Mouse (Mus musculus) CH12.LX (cell line): ENCODE data around the gene Fam71f1. TPM values are rescaled to one million over a fixed set of nuclear protein-coding genes. Genes with fewer than 3 reads are reported as not detected.

Experiments used
- DNase-seq: peaks from one replicate; pipeline ENCODE4 v3.0.0-alpha.2; 2013; ENCODE audit errors: extremely low read depth
- H3K27ac ChIP-seq: 2 replicates; pipeline ENCODE4 v1.5.1; 2012; ENCODE audit warnings: low read depth, mild to moderate bottlenecking, control low read depth, moderate library complexity; ENCODE audit not compliant: insufficient read depth
- H3K27me3 ChIP-seq: replicated peaks from 2 replicates; pipeline ENCODE3; 2012; ENCODE audit warnings: inconsistent platforms
- H3K36me3 ChIP-seq, 2 experiments: replicated peaks in 1 of 2; 2 replicates each; pipeline versions ENCODE3 to v1.6.1; 2012; ENCODE audit warnings: inconsistent platforms in 1 of 2, low read length in 1 of 2, mild to moderate bottlenecking in 1 of 2, mixed read lengths in 1 of 2, moderate library complexity in 1 of 2; ENCODE audit not compliant: control insufficient read depth in 1 of 2, insufficient read depth in 1 of 2
- H3K4me1 ChIP-seq, 2 experiments: 2 replicates each; pipeline ENCODE4 v1.6.1; 2012; ENCODE audit warnings: inconsistent platforms in 1 of 2, moderate library complexity in 1 of 2; ENCODE audit not compliant: insufficient read depth in 2 of 2, control insufficient read depth in 1 of 2
- H3K4me2 ChIP-seq: 2 replicates; pipeline ENCODE4 v1.6.1; 2012; ENCODE audit warnings: low read depth, mild to moderate bottlenecking, control low read depth; ENCODE audit not compliant: poor library complexity, insufficient read depth, severe bottlenecking
- H3K4me3 ChIP-seq, 3 experiments: fragments of 150-350 bp in 1 of 3; sonication (generic) in 1 of 3; replicated peaks in 1 of 3; 2 replicates each; pipeline versions ENCODE3 to v1.5.1; 2011 to 2012; ENCODE audit warnings: low read depth in 2 of 3, low read length in 2 of 3, mild to moderate bottlenecking in 2 of 3, moderate library complexity in 2 of 3, control low read depth in 1 of 3, improper control_type of control experiment in 1 of 3, inconsistent platforms in 1 of 3, mixed read lengths in 1 of 3; ENCODE audit not compliant: poor library complexity in 1 of 3
- H3K79me2 ChIP-seq: replicated peaks from 2 replicates; pipeline ENCODE4 v1.6.1; 2012; ENCODE audit warnings: mild to moderate bottlenecking, moderate library complexity; ENCODE audit not compliant: control insufficient read depth, poor library complexity, insufficient read depth, severe bottlenecking; ENCODE audit errors: extremely low read depth
- H3K9ac ChIP-seq: 2 replicates; pipeline ENCODE4 v1.6.1; 2012; ENCODE audit warnings: low read depth, mild to moderate bottlenecking, control low read depth, moderate library complexity; ENCODE audit not compliant: insufficient read depth
- H3K9me3 ChIP-seq: replicated peaks from 2 replicates; pipeline ENCODE3; 2012; ENCODE audit warnings: low read length, inconsistent platforms, mixed read lengths
- CHD2 ChIP-seq: IDR thresholded peaks from 2 replicates; pipeline ENCODE4 v1.6.1; 2011; ENCODE audit warnings: low read length, improper control_type of control experiment
- CTCF ChIP-seq, 2 experiments: IDR thresholded peaks in 1 of 2; conservative IDR thresholded peaks in 1 of 2; 2 replicates each; pipeline ENCODE4 v1.5.1; 2011 to 2012; ENCODE audit warnings: low read depth in 2 of 2, low read length in 2 of 2, improper control_type of control experiment in 1 of 2, inconsistent platforms in 1 of 2, mild to moderate bottlenecking in 1 of 2, moderate library complexity in 1 of 2
- ELF1 ChIP-seq: IDR thresholded peaks from 2 replicates; pipeline ENCODE4 v1.6.1; 2014; ENCODE audit warnings: low read depth, mild to moderate bottlenecking, inconsistent platforms, low read length, improper control_type of control experiment
- ETS1 ChIP-seq: conservative IDR thresholded peaks from 2 replicates; pipeline ENCODE4 v1.6.1; 2012; ENCODE audit warnings: low read depth, mild to moderate bottlenecking, inconsistent platforms, low read length, improper control_type of control experiment, moderate library complexity
- IRF4 ChIP-seq: IDR thresholded peaks from 2 replicates; pipeline ENCODE4 v1.6.1; 2014; ENCODE audit warnings: low read depth, mild to moderate bottlenecking, inconsistent platforms, low read length, improper control_type of control experiment
- KAT2A ChIP-seq: IDR thresholded peaks from 2 replicates; pipeline ENCODE4 v1.6.1; 2012; ENCODE audit warnings: low read length, improper control_type of control experiment, inconsistent platforms; ENCODE audit not compliant: insufficient replicate concordance
- MAFK ChIP-seq: IDR thresholded peaks from 2 replicates; pipeline ENCODE4 v1.6.1; 2011; ENCODE audit warnings: low read length, improper control_type of control experiment; ENCODE audit not compliant: insufficient replicate concordance
- MAZ ChIP-seq: IDR thresholded peaks from 2 replicates; pipeline ENCODE4 v1.6.1; 2012; ENCODE audit warnings: low read depth, mild to moderate bottlenecking, inconsistent platforms, low read length, improper control_type of control experiment, moderate library complexity
- MEF2A ChIP-seq: IDR thresholded peaks from 2 replicates; pipeline ENCODE4 v1.6.1; 2014; ENCODE audit warnings: low read depth, mild to moderate bottlenecking, inconsistent platforms, low read length, improper control_type of control experiment, borderline replicate concordance
- MXI1 ChIP-seq: IDR thresholded peaks from 2 replicates; pipeline ENCODE4 v1.6.1; 2011; ENCODE audit warnings: mild to moderate bottlenecking, low read depth, low read length, improper control_type of control experiment
- PAX5 ChIP-seq: IDR thresholded peaks from 2 replicates; pipeline ENCODE4 v1.6.1; 2012; ENCODE audit warnings: low read length, inconsistent platforms, mixed read lengths
- POLR2A ChIP-seq: IDR thresholded peaks from 2 replicates; pipeline ENCODE4 v1.6.1; 2011; ENCODE audit warnings: low read depth, mild to moderate bottlenecking, improper control_type of control experiment, low read length
- POLR2AphosphoS2 ChIP-seq: IDR thresholded peaks from 2 replicates; pipeline ENCODE4 v1.6.1; 2011; ENCODE audit warnings: low read depth, low read length, improper control_type of control experiment
- RAD21 ChIP-seq: IDR thresholded peaks from 2 replicates; pipeline ENCODE4 v1.6.1; 2011; ENCODE audit warnings: low read depth, mild to moderate bottlenecking, low read length, improper control_type of control experiment, moderate library complexity
- RCOR1 ChIP-seq: conservative IDR thresholded peaks from 2 replicates; pipeline ENCODE4 v1.6.1; 2012; ENCODE audit warnings: low read depth, mild to moderate bottlenecking, inconsistent platforms, low read length, improper control_type of control experiment
- SIN3A ChIP-seq: IDR thresholded peaks from 2 replicates; pipeline ENCODE4 v1.6.1; 2012; ENCODE audit warnings: low read length, improper control_type of control experiment, inconsistent platforms
- SMC3 ChIP-seq: IDR thresholded peaks from 2 replicates; pipeline ENCODE4 v1.6.1; 2011; ENCODE audit warnings: low read depth, low read length, improper control_type of control experiment
- TBP ChIP-seq: conservative IDR thresholded peaks from 2 replicates; pipeline ENCODE4 v1.6.1; 2011; ENCODE audit warnings: low read depth, low read length, improper control_type of control experiment
- TCF12 ChIP-seq: IDR thresholded peaks from 2 replicates; pipeline ENCODE4 v1.6.1; 2014; ENCODE audit warnings: low read depth, mild to moderate bottlenecking, inconsistent platforms, low read length, improper control_type of control experiment
- ZC3H11A ChIP-seq: IDR thresholded peaks from 2 replicates; pipeline ENCODE4 v1.6.1; 2012; ENCODE audit warnings: low read depth, mild to moderate bottlenecking, inconsistent platforms, low read length, improper control_type of control experiment
- ZNF384 ChIP-seq: IDR thresholded peaks from 2 replicates; pipeline ENCODE4 v1.6.1; 2012; ENCODE audit warnings: low read depth, low read length, improper control_type of control experiment, inconsistent platforms
- dilution Hi-C: fragments of 300-500 bp; cut with MboI; formaldehyde crosslinking; loops from 2 replicates; pipeline ENCODE4 v1.14.3; 2020; ENCODE audit warnings: low sequenced_read_pairs; ENCODE audit not compliant: extremely low pct_unique_long_range_greater_than_20kb, extremely low pct_ligation_motif_present
- in situ Hi-C: fragments of 300-500 bp; cut with MboI; formaldehyde crosslinking; loops from 3 replicates; pipeline ENCODE4 v1.14.3; 2019; ENCODE audit warnings: low sequenced_read_pairs, low pct_ligation_motif_present, low pct_unique_long_range_greater_than_20kb, mixed read lengths
- polyA plus RNA-seq: library from polyadenylated mRNA; unstranded; fragments of >175 nt; gene quantifications from 2 replicates; pipeline ENCODE4 v1.2.1, GENCODE M21; 2012; ENCODE audit warnings: low read depth; ENCODE audit not compliant: insufficient read length
- total RNA-seq, 2 experiments: library from RNA; depleted of rRNA; stranded (reverse); fragments of 300-350 nt in 1 of 2; fragments of >200 nt in 1 of 2; gene quantifications; 2 replicates each; pipeline ENCODE4 v1.2.3; 2012 to 2014

Fam71f1 gene
- total and polyA plus RNA-seq, 3 experiments = not detected

DNA sequence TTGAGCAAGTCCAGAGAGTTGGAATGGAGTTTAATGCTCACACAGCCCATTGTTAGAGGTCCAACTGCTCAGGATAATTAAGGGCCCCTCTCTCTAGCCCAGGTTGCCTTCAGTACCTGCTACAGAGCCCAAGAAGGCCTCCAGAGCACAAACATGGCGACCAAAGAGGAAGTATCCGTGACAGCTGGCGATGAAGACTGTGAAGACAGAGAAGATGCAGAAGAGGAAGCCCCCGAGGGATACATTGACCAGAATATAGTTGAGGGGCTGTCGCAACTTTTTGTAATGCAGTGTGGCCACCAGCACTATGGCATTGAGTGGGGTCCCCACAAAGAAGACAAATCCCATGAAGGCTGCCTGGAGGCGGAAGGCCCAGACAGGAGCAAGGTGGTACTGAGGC is 61.0 kb downstream of the Fam71f1 start:
- Histone ChIP-seq H3K9me3 (no peaks in the 10 kb centered on the region), H3K79me2 (no peaks in the 10 kb centered on the region), H3K4me1 (peaks cover 2 to 22% of the 10 kb centered on the region in 2 experiments; a peak in 2 of 4 replicates), H3K27me3 (no peaks in the 10 kb centered on the region), H3K27ac (no peak overlapping the region), H3K4me2 (no peak overlapping the region), H3K36me3 (peaks cover 15 to 48% of the 10 kb centered on the region in 2 experiments), H3K9ac (no peak overlapping the region), H3K4me3 (no peak overlapping the region)
- dilution Hi-C loops (no loop called here), in situ Hi-C loops (loop anchor here (25.0 kb wide), 1 partner anchor 257 kb away; no protein-coding TSS in a partner anchor)
- DNase-seq = no peak
- TF ChIP-seq POLR2A = no peak
- TF ChIP-seq IRF4 = no peak
- TF ChIP-seq TBP = no peak
- TF ChIP-seq SMC3 = no peak
- TF ChIP-seq MEF2A = no peak
- TF ChIP-seq PAX5 = no peak
- no peak for TF ChIP-seq ETS1
- no peak for TF ChIP-seq POLR2AphosphoS2
- no peak for TF ChIP-seq MAFK
- no peak for TF ChIP-seq ELF1
- no peak for TF ChIP-seq ZC3H11A
- TF ChIP-seq SIN3A = no peak
- no peak for TF ChIP-seq TCF12
- TF ChIP-seq RAD21 = no peak

GRCm38 (mm10) chr6:29382442-29382841 is 63.5 kb downstream of the Fam71f1 start:
- no peak for DNase-seq
- Histone ChIP-seq H3K4me1 (peaks cover 2 to 20% of the 10 kb centered on the region in 2 experiments; a peak in 2 of 4 replicates), H3K79me2 (no peaks in the 10 kb centered on the region), H3K36me3 (peaks cover 0 to 24% of the 10 kb centered on the region in 2 experiments), H3K4me3 (no peak overlapping the region), H3K9me3 (no peaks in the 10 kb centered on the region), H3K27ac (no peak overlapping the region), H3K27me3 (no peaks in the 10 kb centered on the region), H3K9ac (no peak overlapping the region)
- in situ Hi-C loops (loop anchor here (25.0 kb wide), 1 partner anchor 255 kb away; no protein-coding TSS in a partner anchor), dilution Hi-C loops (no loop called here)
- TF ChIP-seq SMC3 (no peak), MXI1 (no peak), SIN3A (no peak), ELF1 (no peak), MEF2A (no peak), KAT2A (no peak), ZC3H11A (no peak), ZNF384 (no peak), CHD2 (no peak), CTCF (conservative IDR thresholded peaks at IDR 0.05 in 1 of 2, IDR thresholded peaks at IDR 0.05 in 1 of 2; ENCODE audit: low read depth in 2 of 2, low read length in 2 of 2) (no peak), MAZ (no peak), RCOR1 (no peak)
- TF ChIP-seq, all 38 proteins: peak for 0
- no peak overlapping the region for H3K4me2 ChIP-seq

Other genes with a start within 250 kb of the Fam71f1 start
- 37.6 and 46.7 TPM in 2 replicates for gene Rbm28, start 154.1 kb upstream of the Fam71f1 start, total RNA-seq (2012; rRNA removed)
- 56.2 and 63.9 TPM in 2 replicates for gene Rbm28, start 154.1 kb upstream of the Fam71f1 start, total RNA-seq (2014; rRNA removed)
- gene Rbm28, start 154.1 kb upstream of the Fam71f1 start, polyA plus RNA-seq = 103 and 109 TPM in 2 replicates
- not detected in 2 replicates for gene Prrt4, start 139.6 kb upstream of the Fam71f1 start, total RNA-seq (2012; rRNA removed)
- not detected in 2 replicates for gene Prrt4, start 139.6 kb upstream of the Fam71f1 start, total RNA-seq (2014; rRNA removed)
- gene Prrt4, start 139.6 kb upstream of the Fam71f1 start, polyA plus RNA-seq = not detected in 2 replicates
- 14.9 and 17.3 TPM in 2 replicates for gene Impdh1, start 102.8 kb upstream of the Fam71f1 start, total RNA-seq (2012; rRNA removed)
- 2.5 and 3.1 TPM in 2 replicates for gene Impdh1, start 102.8 kb upstream of the Fam71f1 start, total RNA-seq (2014; rRNA removed)
- gene Impdh1, start 102.8 kb upstream of the Fam71f1 start, polyA plus RNA-seq = 19.6 and 21.6 TPM in 2 replicates
- 14.6 and 23.7 TPM in 2 replicates for gene Hilpda, start 46.7 kb upstream of the Fam71f1 start, total RNA-seq (2012; rRNA removed)
- gene Hilpda, start 46.7 kb upstream of the Fam71f1 start, total RNA-seq (2014; rRNA removed) = 40.0 and 52.3 TPM in 2 replicates
- gene Hilpda, start 46.7 kb upstream of the Fam71f1 start, polyA plus RNA-seq = 10.5 and 11.1 TPM in 2 replicates
- gene Fam71f2, start 39.5 kb upstream of the Fam71f1 start, total RNA-seq (2012; rRNA removed) = 0.29 and 0.30 TPM in 2 replicates
- 0.34 TPM in 1 of 2 replicates, not detected in the other for gene Fam71f2, start 39.5 kb upstream of the Fam71f1 start, total RNA-seq (2014; rRNA removed)
- 0.23 TPM in 1 of 2 replicates, not detected in the other for gene Fam71f2, start 39.5 kb upstream of the Fam71f1 start, polyA plus RNA-seq
- 107 and 125 TPM in 2 replicates for gene Calu, start 28.9 kb downstream of the Fam71f1 start, total RNA-seq (2012; rRNA removed)
- 161 and 166 TPM in 2 replicates for gene Calu, start 28.9 kb downstream of the Fam71f1 start, total RNA-seq (2014; rRNA removed)
- 112 and 128 TPM in 2 replicates for gene Calu, start 28.9 kb downstream of the Fam71f1 start, polyA plus RNA-seq
- gene Opn1sw, start 69.3 kb downstream of the Fam71f1 start, total RNA-seq (2012; rRNA removed) = 0.13 TPM in 1 of 2 replicates, not detected in the other
- not detected in 2 replicates for gene Opn1sw, start 69.3 kb downstream of the Fam71f1 start, total RNA-seq (2014; rRNA removed)
- not detected in 2 replicates for gene Opn1sw, start 69.3 kb downstream of the Fam71f1 start, polyA plus RNA-seq
- 1.2 and 4.3 TPM in 2 replicates for gene Ccdc136, start 77.2 kb downstream of the Fam71f1 start, total RNA-seq (2012; rRNA removed)
- 0.28 and 0.64 TPM in 2 replicates for gene Ccdc136, start 77.2 kb downstream of the Fam71f1 start, total RNA-seq (2014; rRNA removed)
- gene Ccdc136, start 77.2 kb downstream of the Fam71f1 start, polyA plus RNA-seq = 2.4 and 2.9 TPM in 2 replicates
- gene Flnc, start 114.1 kb downstream of the Fam71f1 start, total RNA-seq (2012; rRNA removed) = 0.71 and 0.76 TPM in 2 replicates
- 0.22 and 0.24 TPM in 2 replicates for gene Flnc, start 114.1 kb downstream of the Fam71f1 start, total RNA-seq (2014; rRNA removed)
- 0.56 and 0.60 TPM in 2 replicates for gene Flnc, start 114.1 kb downstream of the Fam71f1 start, polyA plus RNA-seq
- gene Atp6v1f, start 148.6 kb downstream of the Fam71f1 start, total RNA-seq (2012; rRNA removed) = 308 and 328 TPM in 2 replicates
- gene Atp6v1f, start 148.6 kb downstream of the Fam71f1 start, total RNA-seq (2014; rRNA removed) = 367 and 373 TPM in 2 replicates
- 230 and 251 TPM in 2 replicates for gene Atp6v1f, start 148.6 kb downstream of the Fam71f1 start, polyA plus RNA-seq
- gene Atp6v1fnb, start 152.3 kb downstream of the Fam71f1 start, total RNA-seq (2012; rRNA removed) = 0.21 TPM in 1 of 2 replicates, not detected in the other
- not detected in 2 replicates for gene Atp6v1fnb, start 152.3 kb downstream of the Fam71f1 start, total RNA-seq (2014; rRNA removed)
- gene Atp6v1fnb, start 152.3 kb downstream of the Fam71f1 start, polyA plus RNA-seq = not detected in 2 replicates
- gene Kcp, start 188.8 kb downstream of the Fam71f1 start, total RNA-seq (2012; rRNA removed) = 0.59 and 0.64 TPM in 2 replicates
- not detected in 2 replicates for gene Kcp, start 188.8 kb downstream of the Fam71f1 start, total RNA-seq (2014; rRNA removed)
- 0.49 and 0.51 TPM in 2 replicates for gene Kcp, start 188.8 kb downstream of the Fam71f1 start, polyA plus RNA-seq
- 134 and 152 TPM in 2 replicates for gene Irf5, start 207.5 kb downstream of the Fam71f1 start, total RNA-seq (2012; rRNA removed)
- gene Irf5, start 207.5 kb downstream of the Fam71f1 start, total RNA-seq (2014; rRNA removed) = 158 and 159 TPM in 2 replicates
- 134 and 144 TPM in 2 replicates for gene Irf5, start 207.5 kb downstream of the Fam71f1 start, polyA plus RNA-seq